Mouse (Mus musculus): ENCODE measurements around the gene Dnm3. TPM values are rescaled to one million over a fixed set of nuclear protein-coding genes. Genes with fewer than 3 reads are reported as not detected.
A peak's percentile ranks its signal among the peaks of the same experiment; 100 is the strongest.

Gene Dnm3
- 18.5 and 21.1 TPM in 2 replicates for polyA plus RNA-seq (2016; fragmentation: Nextera tagmentation; extraction: Ambion mirVana)

- Histone ChIP-seq H3K4me1 (0 out of 2 replicates have a peak, but pooled peaks cover 4% of the 10 kb centered on the region), H3K27me3 (peaks cover 21% of the 10 kb centered on the region; the same call in 1 of the 2 replicates), H3K4me2 (replicated peaks) (peak within 1 kb of the TSS; percentile 94), H3K36me3 (no peaks in the 10 kb centered on the region), H3K9me3 (no peaks in the 10 kb centered on the region), H3K27ac (no peak within 1 kb of the TSS), H3K4me3 (peak within 1 kb of the TSS; percentile 55), H3K9ac (peak within 1 kb of the TSS; percentile 56)
- under 1% methylated on average over 56 of the region's 56 CpGs for WGBS
- ATAC-seq (ENCODE audit: insufficient number of reproducible peaks, insufficient read depth, low FRiP score, low TSS enrichment), result peak; percentile 97
These were observed at the start of gene Dnm3 for GRCm38 (mm10) chr1:162477246-162478209. Dnm3 (minus strand) TSS chr1:162478034.

GRCm38 (mm10) chr1:162515116-162515515, 37.3 kb upstream of the Dnm3 start:
- Histone ChIP-seq H3K4me3 (no peak overlapping the region), H3K27ac (no peak overlapping the region), H3K36me3 (no peaks in the 10 kb centered on the region), H3K9ac (no peak overlapping the region), H3K4me1 (no peaks in the 10 kb centered on the region), H3K4me2 (replicated peaks) (no peak overlapping the region), H3K27me3 (no peaks in the 10 kb centered on the region), H3K9me3 (no peaks in the 10 kb centered on the region)
- ATAC-seq (ENCODE audit: insufficient number of reproducible peaks, insufficient read depth, low FRiP score, low TSS enrichment), result no peak
- 77% methylated on average over 1 of the region's 1 CpGs for WGBS

- Histone ChIP-seq H3K9me3 (no peaks in the 10 kb centered on the region), H3K36me3 (no peaks in the 10 kb centered on the region), H3K27me3 (no peaks in the 10 kb centered on the region), H3K4me3 (no peak overlapping the region), H3K27ac (no peak overlapping the region), H3K4me1 (no peaks in the 10 kb centered on the region), H3K4me2 (replicated peaks) (no peak overlapping the region), H3K9ac (no peak overlapping the region)
- no peak for ATAC-seq (ENCODE audit: insufficient number of reproducible peaks, insufficient read depth, low FRiP score, low TSS enrichment)
- WGBS, result 84% methylated on average over 2 of the region's 2 CpGs
These were observed 32.2 kb upstream of the Dnm3 start for GRCm38 (mm10) chr1:162510013-162510356.

GRCm38 (mm10) chr1:162509329-162510012, 31.6 kb upstream of the Dnm3 start:
- 60% methylated on average over 12 of the region's 12 CpGs for WGBS

GRCm38 (mm10) chr1:162508211-162509005, 30.6 kb upstream of the Dnm3 start:
- H3K27ac ChIP-seq, result no peak overlapping the region
- no peaks in the 10 kb centered on the region for H3K36me3 ChIP-seq
- no peaks in the 10 kb centered on the region for H3K4me1 ChIP-seq

More at GRCm38 (mm10) chr1:162509329-162510012, 31.6 kb upstream of the Dnm3 start:
- Histone ChIP-seq H3K9me3 (no peaks in the 10 kb centered on the region), H3K4me3 (no peak overlapping the region), H3K4me2 (replicated peaks) (no peak overlapping the region), H3K4me1 (no peaks in the 10 kb centered on the region), H3K27me3 (no peaks in the 10 kb centered on the region), H3K27ac (no peak overlapping the region), H3K9ac (no peak overlapping the region), H3K36me3 (no peaks in the 10 kb centered on the region)
- ATAC-seq (ENCODE audit: insufficient number of reproducible peaks, insufficient read depth, low FRiP score, low TSS enrichment), result no peak

GRCm38 (mm10) chr1:162506516-162506915, 28.7 kb upstream of the Dnm3 start:
- Histone ChIP-seq H3K27ac (no peak overlapping the region), H3K9ac (no peak overlapping the region), H3K4me3 (no peak overlapping the region), H3K36me3 (no peaks in the 10 kb centered on the region), H3K4me2 (replicated peaks) (no peak overlapping the region), H3K9me3 (no peaks in the 10 kb centered on the region), H3K4me1 (no peaks in the 10 kb centered on the region), H3K27me3 (no peaks in the 10 kb centered on the region)
- no peak for ATAC-seq (ENCODE audit: insufficient number of reproducible peaks, insufficient read depth, low FRiP score, low TSS enrichment)
- WGBS, result 84% methylated on average over 4 of the region's 4 CpGs

More at GRCm38 (mm10) chr1:162508211-162509005, 30.6 kb upstream of the Dnm3 start:
- Histone ChIP-seq H3K27me3 (no peaks in the 10 kb centered on the region), H3K4me3 (no peak overlapping the region), H3K4me2 (replicated peaks) (no peak overlapping the region), H3K9me3 (no peaks in the 10 kb centered on the region), H3K9ac (no peak overlapping the region)
- no peak for ATAC-seq (ENCODE audit: insufficient number of reproducible peaks, insufficient read depth, low FRiP score, low TSS enrichment)
- WGBS, result 80% methylated on average over 4 of the region's 4 CpGs

GRCm38 (mm10) chr1:162505649-162506048, 27.8 kb upstream of the Dnm3 start:
- Histone ChIP-seq H3K36me3 (no peaks in the 10 kb centered on the region), H3K27ac (no peak overlapping the region), H3K4me1 (no peaks in the 10 kb centered on the region), H3K4me3 (no peak overlapping the region), H3K4me2 (replicated peaks) (no peak overlapping the region), H3K9ac (no peak overlapping the region), H3K27me3 (no peaks in the 10 kb centered on the region), H3K9me3 (no peaks in the 10 kb centered on the region)
- ATAC-seq (ENCODE audit: insufficient number of reproducible peaks, insufficient read depth, low FRiP score, low TSS enrichment), result no peak
- WGBS, result 84% methylated on average over 6 of the region's 6 CpGs

GRCm38 (mm10) chr1:162476531-162477080, 1.2 kb downstream of the Dnm3 start:
- Histone ChIP-seq H3K27ac (no peak overlapping the region), H3K4me1 (0 out of 2 replicates have a peak, but pooled peaks cover 4% of the 10 kb centered on the region), H3K4me2 (replicated peaks) (peak overlapping the region; percentile 94), H3K4me3 (peak overlapping the region; percentile 55), H3K36me3 (no peaks in the 10 kb centered on the region), H3K27me3 (peaks cover 21% of the 10 kb centered on the region; the same call in 1 of the 2 replicates), H3K9me3 (no peaks in the 10 kb centered on the region), H3K9ac (peak overlapping the region; percentile 56; the same call in 1 of the 2 replicates)
- under 1% methylated on average over 19 of the region's 19 CpGs for whole genome bisulfite sequencing
- no peak for ATAC-seq (ENCODE audit: insufficient number of reproducible peaks, insufficient read depth, low FRiP score, low TSS enrichment)

- ATAC-seq (ENCODE audit: insufficient number of reproducible peaks, insufficient read depth, low FRiP score, low TSS enrichment), result no peak
- H3K9ac ChIP-seq, result no peak overlapping the region
- no peak overlapping the region for H3K4me3 ChIP-seq
- 0 out of 2 replicates have a peak, but pooled peaks cover 4% of the 10 kb centered on the region for H3K4me1 ChIP-seq
- H3K4me2 ChIP-seq (replicated peaks), result no peak overlapping the region
- H3K27me3 ChIP-seq, result peaks cover 21% of the 10 kb centered on the region; the same call in 1 of the 2 replicates
- H3K9me3 ChIP-seq, result no peaks in the 10 kb centered on the region
- H3K27ac ChIP-seq, result no peak overlapping the region
- 80% methylated on average over 1 of the region's 1 CpGs for WGBS
- H3K36me3 ChIP-seq, result no peaks in the 10 kb centered on the region
These were observed 4.9 kb downstream of the Dnm3 start for GRCm38 (mm10) chr1:162472949-162473348.

- no peak overlapping the region for H3K4me3 ChIP-seq
These were observed 6.7 kb downstream of the Dnm3 start for GRCm38 (mm10) chr1:162471089-162471488.

GRCm38 (mm10) chr1:162469752-162470280, 8.0 kb downstream of the Dnm3 start:
- Histone ChIP-seq H3K27me3 (peaks cover 5% of the 10 kb centered on the region; the same call in 1 of the 2 replicates), H3K4me2 (replicated peaks) (no peak overlapping the region), H3K4me1 (no peaks in the 10 kb centered on the region), H3K36me3 (no peaks in the 10 kb centered on the region), H3K9me3 (no peaks in the 10 kb centered on the region), H3K27ac (no peak overlapping the region), H3K4me3 (no peak overlapping the region), H3K9ac (no peak overlapping the region)
- whole genome bisulfite sequencing, result 52% methylated on average over 2 of the region's 2 CpGs
- no peak for ATAC-seq (ENCODE audit: insufficient number of reproducible peaks, insufficient read depth, low FRiP score, low TSS enrichment)

More at GRCm38 (mm10) chr1:162471089-162471488, 6.7 kb downstream of the Dnm3 start:
- Histone ChIP-seq H3K4me1 (no peaks in the 10 kb centered on the region), H3K9ac (no peak overlapping the region), H3K27me3 (peaks cover 6% of the 10 kb centered on the region; the same call in 1 of the 2 replicates), H3K27ac (no peak overlapping the region), H3K36me3 (no peaks in the 10 kb centered on the region), H3K9me3 (no peaks in the 10 kb centered on the region), H3K4me2 (replicated peaks) (no peak overlapping the region)
- ATAC-seq (ENCODE audit: insufficient number of reproducible peaks, insufficient read depth, low FRiP score, low TSS enrichment), result no peak

All from embryonic facial prominence, embryonic 12.5 days (tissue).